ENCODE assay signal across 8 mouse cellular contexts in genomic region chr9:35422405-35422941, GRCm38 (mm10). TPM values are rescaled to one million over a fixed set of nuclear protein-coding genes. Genes with fewer than 3 reads are reported as not detected.
DNase-seq lines count a peak whose midpoint lies in the region; ATAC-seq and TF ChIP-seq lines count a peak whose summit lies in the region.

No protein-coding gene starts in this region.

- H3K9ac ChIP-seq in hindbrain, embryonic 14.5 days, result peak overlapping the region; percentile 98
- H3K9ac ChIP-seq in midbrain, embryonic 15.5 days, result peak overlapping the region; percentile 99

- no peaks in the 10 kb centered on the region for H3K9me3 ChIP-seq in heart, embryonic 10.5 days
- H3K9me3 ChIP-seq in hindbrain, embryonic 14.5 days (ENCODE audit: control insufficient read depth, low read length), result no peaks in the 10 kb centered on the region
- no peaks in the 10 kb centered on the region for H3K9me3 ChIP-seq in midbrain, embryonic 15.5 days

- peak overlapping the region; percentile 94 for H3K4me3 ChIP-seq in heart, embryonic 10.5 days
- H3K4me3 ChIP-seq in hindbrain, embryonic 14.5 days (replicated peaks; ENCODE audit: low read length), result peak overlapping the region; percentile 96
- peak overlapping the region; percentile 99 for H3K4me3 ChIP-seq in midbrain, embryonic 15.5 days

- no peak for ATAC-seq in hindbrain, embryonic 14.5 days (ENCODE audit: low FRiP score)
- no peak for ATAC-seq in midbrain, embryonic 15.5 days (replicated peaks)

- H3K4me1 ChIP-seq in heart, embryonic 10.5 days, result peaks cover 23% of the 10 kb centered on the region
- H3K4me1 ChIP-seq in hindbrain, embryonic 14.5 days (replicated peaks; ENCODE audit: control insufficient read depth, insufficient read depth, low read length), result peaks cover 40% of the 10 kb centered on the region
- H3K4me1 ChIP-seq in midbrain, embryonic 15.5 days, result peaks cover 30% of the 10 kb centered on the region

- 6% methylated on average over 4 of the region's 4 CpGs for WGBS in heart, embryonic 10.5 days
- 3% methylated on average over 4 of the region's 4 CpGs for WGBS in hindbrain, embryonic 14.5 days
- WGBS in midbrain, embryonic 15.5 days, result 3% methylated on average over 4 of the region's 4 CpGs

- no peak for DNase-seq in heart, embryonic 10.5 days (ENCODE audit: low spot score)
- no peak for DNase-seq in heart, postnatal 4 days
- peak; percentile 70 for DNase-seq in brain, embryonic 14.5 days (ENCODE audit: low read depth)
- no peak for DNase-seq in hindbrain, embryonic 14.5 days (ENCODE audit: low spot score)
- DNase-seq in left cerebral cortex, postnatal 10 days (ENCODE audit: extremely low spot score in 1 of 2, low spot score in 2 of 2), result no peak
- DNase-seq in frontal cortex, postnatal 36 days (ENCODE audit: low spot score in 2 of 2), result no peak
- DNase-seq in spleen, postnatal 10 days (ENCODE audit: low spot score in 2 of 2), result no peak

- H3K27ac ChIP-seq in heart, embryonic 10.5 days, result peak overlapping the region; percentile 99; the same call in 1 of the 2 replicates
- H3K27ac ChIP-seq in hindbrain, embryonic 14.5 days, result peak overlapping the region; percentile 98
- H3K27ac ChIP-seq in midbrain, embryonic 15.5 days, result peak overlapping the region; percentile 98

- H3K4me2 ChIP-seq in hindbrain, embryonic 14.5 days (replicated peaks), result peak overlapping the region; percentile 77
- peak overlapping the region; percentile 65 for H3K4me2 ChIP-seq in midbrain, embryonic 15.5 days

- intact Hi-C loops in left cerebral cortex, postnatal 10 days (cut with DNase I), result loop anchor here (5.0 to 10.0 kb wide), 4 partner anchors 100 to 140 kb away; no protein-coding TSS in a partner anchor

- TF ChIP-seq CTCF in brain, embryonic 14.5 days (IDR thresholded peaks at IDR 0.05; ENCODE audit: borderline replicate concordance, extremely low read depth, insufficient read depth, insufficient read length), result no peak

- TF ChIP-seq POLR2A in brain, embryonic 14.5 days (IDR thresholded peaks at IDR 0.05; ENCODE audit: borderline replicate concordance, extremely low read depth, insufficient read depth, insufficient read length, poor library complexity, severe bottlenecking), result no peak

- no peaks in the 10 kb centered on the region for H3K27me3 ChIP-seq in heart, embryonic 10.5 days (ENCODE audit: insufficient read depth, poor library complexity, severe bottlenecking)
- peaks cover 16% of the 10 kb centered on the region for H3K27me3 ChIP-seq in hindbrain, embryonic 14.5 days (ENCODE audit: control insufficient read depth, insufficient read depth, low read length)
- peaks cover 14% of the 10 kb centered on the region; the same call in 1 of the 2 replicates for H3K27me3 ChIP-seq in midbrain, embryonic 15.5 days (replicated peaks)

- no peaks in the 10 kb centered on the region for H3K36me3 ChIP-seq in heart, embryonic 10.5 days
- no peaks in the 10 kb centered on the region for H3K36me3 ChIP-seq in hindbrain, embryonic 14.5 days (replicated peaks; ENCODE audit: control insufficient read depth, insufficient read depth)
- no peaks in the 10 kb centered on the region for H3K36me3 ChIP-seq in midbrain, embryonic 15.5 days (replicated peaks)

RNA-seq across cellular contexts. Expression of gene Cdon, which starts 1.5 kb away (rescaled TPM):
- polyA plus RNA-seq in heart, embryonic 10.5 days (2016; fragmentation: Nextera tagmentation; extraction: Ambion mirVana), result 4.0 and 6.2 TPM in 2 replicates
- 10 to 100 TPM; 30.0 to 33.3 TPM for total RNA-seq in heart, postnatal 4 days (2021)
- polyA plus RNA-seq in brain, embryonic 14.5 days (2012; rRNA removed), result 22.4 and 31.5 TPM in 2 replicates
- 3.1 and 5.0 TPM in 2 replicates for polyA plus RNA-seq in hindbrain, embryonic 14.5 days (2014; fragmentation: Nextera tagmentation; extraction: Ambion mirVana)
- polyA plus RNA-seq in midbrain, embryonic 15.5 days (2015; fragmentation: Nextera tagmentation; extraction: Ambion mirVana), result 4.0 and 6.2 TPM in 2 replicates
- total RNA-seq in left cerebral cortex, postnatal 10 days (2021), result 10 to 100 TPM in 1 of 2 experiments, 1 to 10 TPM in 1; 7.8 to 10.5 TPM
